Mouse (Mus musculus): ENCODE results near the gene Npdc1.

Gene Npdc1

GRCm38 (mm10) chr2:25430395-25431233, 31.5 kb downstream of the Npdc1 start:
- no peak for DNase-seq (ENCODE audit: low spot score)

DNA sequence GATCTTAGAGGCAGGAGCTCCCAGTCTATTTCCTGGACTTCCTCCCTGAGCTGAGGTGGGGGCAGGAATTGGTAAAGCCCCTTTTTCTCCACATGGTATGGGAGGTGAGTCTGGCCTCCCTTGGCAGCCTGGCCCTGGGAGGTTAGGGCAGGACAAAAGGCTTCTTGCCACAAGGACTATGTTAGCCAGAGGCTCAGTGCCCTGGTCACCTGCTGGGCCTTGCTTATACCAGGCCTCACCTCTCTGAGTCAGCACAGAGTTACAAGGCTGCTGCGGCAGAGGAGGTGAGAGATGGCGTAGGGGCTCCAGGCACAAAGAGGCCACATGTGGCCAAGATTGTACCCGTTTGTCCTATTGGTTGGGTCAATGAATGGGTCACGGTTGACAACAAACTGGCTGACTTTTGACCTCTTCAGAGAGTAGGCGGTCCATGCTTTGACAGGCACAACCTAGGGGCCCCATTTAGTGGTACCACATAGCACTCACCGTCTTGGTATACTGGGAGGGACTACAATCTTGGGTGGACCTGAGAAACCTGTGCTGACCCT, 32.2 kb downstream of the Npdc1 start:
- DNase-seq (ENCODE audit: low spot score), result no peak

- DNase-seq (ENCODE audit: low spot score), result no peak
These were observed 33.4 kb downstream of the Npdc1 start for GRCm38 (mm10) chr2:25432326-25433098.

DNA sequence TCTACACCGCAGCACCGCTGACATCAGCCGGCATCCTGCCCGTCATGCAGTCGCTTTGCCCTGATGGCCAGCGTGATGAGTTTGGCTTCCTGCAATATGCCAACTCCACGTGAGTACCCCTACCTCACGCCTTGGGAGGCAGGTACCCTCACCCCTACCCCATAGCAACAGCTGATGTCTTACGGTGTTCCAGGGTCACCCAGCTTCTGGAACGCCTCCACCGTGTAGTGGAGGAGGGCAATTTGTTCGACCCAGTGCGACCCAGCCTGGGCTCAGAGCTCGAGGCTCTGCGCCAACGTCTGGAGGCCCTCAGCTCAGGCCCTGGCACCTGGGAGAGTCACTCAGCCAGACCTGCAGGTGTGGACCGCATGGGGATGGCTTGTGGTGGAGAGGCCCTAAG, 34.0 kb downstream of the Npdc1 start:
- no peak for DNase-seq (ENCODE audit: low spot score)

DNA sequence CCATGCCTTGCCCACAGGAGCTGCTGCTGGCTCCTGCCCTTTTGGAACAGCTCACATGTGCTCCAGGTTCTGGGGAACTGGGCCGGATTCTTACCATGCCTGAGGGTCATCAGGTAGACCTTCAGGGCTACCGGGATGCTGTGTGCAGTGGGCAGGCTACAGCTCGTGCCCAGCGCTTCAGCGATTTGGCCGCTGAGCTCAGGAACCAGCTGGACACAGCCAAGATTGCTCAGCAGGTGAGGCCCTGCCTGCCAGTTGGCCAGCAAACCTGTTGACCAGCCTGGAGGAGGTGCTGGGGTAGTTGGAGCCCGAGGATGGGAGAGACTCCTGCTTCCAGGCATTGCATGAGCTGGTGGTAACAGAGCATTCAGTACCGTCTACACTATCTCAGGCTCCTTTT, 35.1 kb downstream of the Npdc1 start:
- DNase-seq (ENCODE audit: low spot score), result no peak

DNA sequence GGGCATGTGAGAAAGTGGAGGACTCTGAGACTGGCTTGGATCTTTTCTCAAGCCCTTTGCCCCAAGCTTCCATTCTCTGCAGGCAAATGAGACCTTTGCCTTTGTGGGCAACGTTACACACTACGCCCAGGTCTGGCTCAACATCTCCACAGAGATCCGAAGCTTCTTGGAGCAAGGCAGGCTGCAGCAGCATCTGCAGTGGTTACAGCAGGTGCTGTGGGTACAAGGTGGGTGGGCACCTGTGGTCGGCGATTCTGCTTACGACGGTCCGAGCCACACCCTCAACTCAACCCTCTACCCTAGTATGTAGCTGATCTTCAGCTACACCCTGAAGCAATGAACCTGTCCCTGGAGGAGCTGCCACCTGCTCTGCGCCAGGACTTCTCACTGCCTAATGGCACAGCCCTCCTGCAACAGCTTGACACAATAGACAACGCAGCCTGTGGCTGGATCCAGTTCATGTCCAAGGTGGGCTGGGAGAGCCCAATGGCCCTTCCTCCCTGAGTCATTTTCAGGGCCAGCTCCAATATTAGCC, 37.2 kb downstream of the Npdc1 start:
- DNase-seq (ENCODE audit: low spot score), result no peak

DNA sequence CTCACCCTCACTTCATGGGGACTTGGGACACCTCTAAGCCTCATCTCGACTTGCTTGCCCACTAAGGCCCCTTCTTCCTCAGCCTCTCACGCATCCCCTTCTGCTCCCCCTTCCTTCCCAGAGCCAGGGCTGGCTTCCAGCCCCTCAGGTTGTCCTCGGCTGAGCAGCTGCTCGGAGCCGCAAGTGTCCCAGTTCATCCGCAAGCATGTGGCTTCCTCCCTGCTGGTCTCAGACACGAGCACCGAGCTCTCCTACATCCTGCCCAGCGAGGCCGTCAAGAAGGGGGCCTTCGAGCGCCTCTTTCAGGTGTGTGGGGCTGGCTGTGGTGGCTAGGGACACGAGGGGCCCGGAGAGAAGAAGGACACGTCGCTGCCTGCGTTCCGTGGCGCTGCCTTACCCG, 41.9 kb downstream of the Npdc1 start:
- no peak for DNase-seq (ENCODE audit: low spot score)

DNA sequence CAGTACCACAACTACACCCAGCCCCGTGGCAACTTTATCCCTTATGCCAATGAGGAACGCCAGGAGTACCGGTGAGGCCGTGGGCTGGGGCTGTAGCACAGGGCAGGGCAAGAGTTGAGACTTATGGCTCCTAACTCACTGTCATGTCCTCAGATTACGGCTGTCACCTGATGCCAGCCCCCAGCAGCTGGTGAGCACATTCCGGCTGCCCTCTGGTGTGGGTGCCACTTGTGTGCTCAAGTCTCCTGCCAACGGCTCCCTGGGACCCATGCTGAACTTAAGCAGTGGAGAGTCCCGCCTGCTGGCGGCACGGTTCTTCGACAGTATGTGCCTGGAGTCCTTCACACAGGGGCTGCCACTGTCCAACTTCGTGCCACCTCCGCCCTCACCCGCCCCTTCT, 43.5 kb downstream of the Npdc1 start:
- no peak for DNase-seq (ENCODE audit: low spot score)

GRCm38 (mm10) chr2:25450853-25451647, 51.9 kb downstream of the Npdc1 start:
- DNase-seq (ENCODE audit: low spot score), result no peak

DNA sequence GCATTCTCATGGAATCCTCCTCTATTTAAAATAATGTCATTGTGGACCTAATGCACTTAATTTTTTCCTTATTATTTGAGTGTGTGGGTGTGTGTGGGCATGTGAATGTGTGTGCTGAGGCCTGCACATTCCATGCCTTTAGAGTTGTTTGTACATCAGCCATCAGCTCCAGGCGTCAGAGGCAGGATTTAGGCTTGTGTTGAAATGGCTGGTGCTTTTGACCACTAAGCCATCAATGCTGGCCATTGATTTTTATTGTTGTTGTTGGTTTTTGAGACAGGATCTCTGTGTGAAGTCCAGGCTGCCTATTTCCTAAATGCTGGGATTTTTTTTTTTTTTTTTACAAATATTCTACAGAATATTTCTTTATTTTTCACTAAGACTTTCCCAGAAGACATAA, 53.8 kb downstream of the Npdc1 start:
- no peak for DNase-seq (ENCODE audit: low spot score)

DNA sequence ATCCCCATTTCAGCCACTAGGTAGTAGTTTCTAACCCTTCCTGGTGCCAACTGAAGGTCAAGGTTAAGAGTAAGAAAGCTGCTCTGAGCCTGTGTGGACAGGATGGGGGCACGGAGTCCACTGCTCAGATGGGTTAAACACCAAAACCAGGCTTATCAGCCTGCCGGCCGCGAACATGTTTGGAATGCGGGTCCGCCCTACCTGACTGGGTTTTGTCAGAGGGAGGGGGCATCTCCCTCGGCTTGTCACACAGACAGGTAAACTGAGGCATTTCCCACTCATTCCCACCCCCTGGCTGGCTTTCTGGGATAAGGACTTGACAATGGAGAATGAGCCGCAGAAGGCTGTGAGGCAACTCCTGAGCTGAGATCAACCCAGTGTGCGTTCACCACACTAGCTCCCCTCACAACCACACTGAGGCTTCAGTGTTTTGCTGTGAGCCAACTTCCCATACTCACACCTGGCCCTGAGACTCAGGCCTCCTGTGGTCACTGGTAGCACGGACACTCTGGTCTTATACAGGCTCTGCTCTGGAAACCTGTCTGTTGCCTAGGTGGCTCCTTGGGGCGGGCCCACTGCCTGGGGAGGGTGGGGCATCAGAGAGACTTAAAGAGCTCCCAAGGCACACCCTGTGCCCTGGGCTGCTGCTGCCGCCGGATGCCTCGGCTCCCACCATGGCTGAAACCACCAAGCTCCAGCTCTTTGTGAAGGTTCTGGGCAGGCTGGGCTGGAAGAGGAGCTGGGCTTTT, 57.2 kb downstream of the Npdc1 start, which contains the start of gene Clic3:
Clic3 (plus strand) TSS at position 634 of the 749 bp plus-strand sequence.
- DNase-seq (ENCODE audit: low spot score), result peak; percentile 29

DNA sequence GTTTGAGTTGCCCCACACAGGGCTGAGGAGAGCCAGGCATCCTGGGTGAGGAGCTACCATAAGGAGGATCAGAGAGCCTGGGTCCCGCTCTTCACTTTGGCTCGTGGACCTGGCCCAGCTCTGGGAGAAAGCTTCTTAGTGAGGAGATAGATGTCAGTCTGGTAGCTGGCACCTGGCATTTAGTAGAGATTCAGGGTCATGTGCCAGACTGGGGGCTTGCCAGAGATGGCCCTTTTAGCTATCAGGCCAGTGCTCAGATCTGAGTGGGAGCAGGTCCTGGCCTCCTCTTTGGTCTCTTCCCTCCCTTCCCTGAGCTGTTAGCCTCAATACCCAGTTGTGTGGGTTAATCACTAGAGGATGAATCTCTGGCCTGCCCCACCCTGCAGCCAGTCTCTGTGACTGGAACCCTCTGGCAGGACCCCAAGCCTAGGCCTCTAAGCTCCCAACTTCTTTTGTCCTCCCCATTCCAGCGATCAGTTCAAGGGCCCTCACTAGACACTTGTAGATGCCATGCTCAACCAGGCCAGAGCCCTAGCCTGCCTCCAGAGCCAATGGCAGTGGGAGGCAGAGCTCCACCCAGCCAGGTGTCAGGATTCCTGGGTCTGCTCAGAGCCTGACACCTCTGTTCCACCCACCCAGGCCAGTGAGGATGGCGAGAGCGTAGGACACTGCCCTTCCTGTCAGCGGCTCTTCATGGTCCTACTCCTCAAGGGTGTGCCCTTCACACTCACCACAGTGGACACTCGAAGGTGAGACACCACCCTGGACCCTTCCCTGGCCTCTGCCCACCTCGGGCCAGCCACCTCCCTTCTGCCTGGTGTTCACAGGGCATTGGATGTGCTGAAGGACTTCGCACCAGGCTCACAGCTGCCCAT, 58.1 kb downstream of the Npdc1 start:
- DNase-seq (ENCODE audit: low spot score), result no peak

GRCm38 (mm10) chr2:25458911-25459310, 59.8 kb downstream of the Npdc1 start:
- DNase-seq (ENCODE audit: low spot score), result peak; percentile 69
